Mouse (Mus musculus) lung, adult 10 weeks (tissue): ENCODE data around the gene Olfr320. TPM values are rescaled to one million over a fixed set of nuclear protein-coding genes. Genes with fewer than 3 reads are reported as not detected.

Source experiments
- polyA plus RNA-seq: library from polyadenylated mRNA; stranded (reverse); fragments of 350-450 nt; fragmentation: Illumina TruSeq; extraction: RNeasy Lipid Tissue Mini Kit (QIAGEN cat#74804); gene quantifications from one replicate; pipeline ENCODE4 v1.2.3, GENCODE M21; 2014; ENCODE audit warnings: low read depth, low replicate concordance; ENCODE audit not compliant: insufficient read depth

Olfr320 gene
- not detected for polyA plus RNA-seq

DNA sequence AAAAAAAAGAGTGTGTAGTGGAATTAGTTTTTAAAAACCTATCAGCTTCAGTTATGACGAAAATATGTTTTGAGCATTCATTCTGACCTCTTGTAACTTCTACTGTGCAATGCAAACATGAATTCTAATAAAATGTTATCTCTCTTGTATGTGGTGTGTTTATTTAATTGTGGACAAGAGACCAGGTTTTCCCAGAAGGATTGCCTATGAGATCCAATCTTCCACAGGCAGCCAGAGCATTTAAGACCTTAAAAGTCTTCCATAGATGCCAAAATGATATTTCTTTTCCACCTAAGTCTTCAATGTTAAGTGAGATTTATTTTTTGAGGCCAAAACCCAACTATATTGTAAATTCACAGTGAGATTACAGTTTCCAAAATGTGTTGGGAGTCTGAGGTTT, at the start of gene Olfr320:
Gene Olfr320 (plus strand): TSS at position 301 of the 400 bp plus-strand sequence.

DNA sequence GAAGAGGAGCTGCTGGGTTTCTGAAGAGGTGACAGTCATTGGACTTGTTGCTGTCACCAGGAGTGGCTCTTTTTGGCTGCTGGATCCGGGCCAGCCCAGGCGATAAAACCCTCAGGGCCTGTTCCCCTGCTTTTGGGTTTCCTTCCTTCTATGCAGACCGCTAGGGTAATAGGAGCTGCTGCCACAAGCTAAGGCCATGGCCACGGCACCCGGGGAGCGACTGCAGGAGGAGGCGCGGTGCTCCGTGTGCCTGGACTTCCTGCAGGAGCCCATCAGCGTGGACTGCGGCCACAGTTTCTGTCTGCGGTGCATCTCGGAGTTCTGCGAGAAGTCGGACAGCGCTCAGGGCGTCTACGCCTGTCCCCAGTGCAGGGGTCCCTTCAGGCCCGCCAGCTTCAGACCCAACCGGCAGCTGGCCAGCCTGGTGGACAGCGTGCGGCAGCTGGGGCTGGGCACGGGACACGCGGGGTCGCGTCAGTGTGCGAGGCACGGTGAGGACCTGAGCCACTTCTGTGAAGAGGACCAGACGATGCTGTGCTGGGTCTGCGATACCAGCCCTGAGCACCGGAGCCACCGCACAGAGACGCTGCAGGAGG, 40.5 kb upstream of the Olfr320 start, which contains the start of gene Trim58:
Gene Trim58 (plus strand): TSS at position 194 of the 596 bp plus-strand sequence.

DNA sequence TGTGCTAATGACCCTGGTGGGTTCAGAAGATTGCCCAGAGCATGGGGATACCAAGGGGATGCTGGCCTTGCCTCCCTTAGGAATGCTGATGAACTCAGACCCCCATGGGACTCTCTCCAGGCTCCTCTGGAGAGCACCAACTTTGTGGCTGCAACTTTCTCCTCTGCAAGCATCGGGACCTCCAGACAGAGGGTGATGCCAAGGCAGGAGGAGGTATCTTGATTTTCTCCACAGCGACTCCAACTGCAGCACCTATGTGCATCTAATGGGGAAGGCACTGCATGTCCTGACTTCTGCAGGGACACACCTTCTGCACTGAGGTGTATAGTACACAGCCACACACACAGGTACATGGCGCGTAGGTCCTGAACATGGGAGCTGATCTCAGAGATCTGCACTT, 22.3 kb upstream of the Olfr320 start, which contains the start of gene Olfr322:
Gene Olfr322 (plus strand): TSS at position 187 of the 400 bp plus-strand sequence.

DNA sequence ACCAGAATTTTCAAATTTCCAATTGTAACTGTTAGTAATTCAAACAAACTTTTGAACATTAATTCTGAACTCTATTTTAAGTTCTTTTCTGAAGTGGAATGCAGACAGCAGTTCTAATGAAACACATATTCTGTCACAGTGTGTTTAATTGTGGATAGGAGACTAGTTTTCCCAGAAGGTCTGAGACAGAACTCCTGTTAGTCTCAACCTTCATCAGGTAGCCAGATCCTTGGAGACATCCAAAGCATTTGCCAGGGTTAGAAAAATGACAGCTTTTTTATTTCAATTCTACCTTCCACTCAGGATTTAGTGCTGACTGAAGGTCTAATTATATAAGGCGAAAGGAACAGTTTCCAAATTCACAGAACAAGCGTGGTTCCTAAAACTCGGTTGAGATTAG, 18.0 kb downstream of the Olfr320 start, which contains the start of gene Olfr319:
Gene Olfr319 (plus strand): TSS at position 301 of the 400 bp plus-strand sequence.

DNA sequence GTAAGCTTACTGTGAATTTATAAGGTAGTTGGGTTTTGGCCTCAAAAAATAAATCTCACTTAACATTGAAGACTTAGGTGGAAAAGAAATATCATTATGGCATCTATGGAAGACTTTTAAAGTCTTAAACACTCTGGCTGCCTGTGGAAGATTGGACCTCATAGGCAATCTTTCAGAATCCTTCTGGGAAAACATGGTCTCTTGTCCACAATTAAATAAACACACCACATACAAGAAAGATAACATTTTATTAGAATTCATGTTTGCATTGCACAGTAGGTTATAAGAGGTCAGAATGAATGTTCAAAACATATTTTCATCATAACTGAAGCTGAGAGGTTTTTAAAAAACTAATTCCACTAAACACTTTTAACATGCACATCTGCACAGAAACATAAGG, 43.0 kb downstream of the Olfr320 start, which contains the start of gene Olfr318:
Gene Olfr318 (minus strand): TSS at position 101 of the 400 bp plus-strand sequence.

Other genes with a start within 250 kb of the Olfr320 start
- gene Gm12253, start 248.5 kb upstream of the Olfr320 start, polyA plus RNA-seq = not detected
- gene Lypd9, start 228.2 kb upstream of the Olfr320 start, polyA plus RNA-seq = not detected
- not detected for gene Olfr30, start 218.8 kb upstream of the Olfr320 start, polyA plus RNA-seq
- not detected for gene Olfr332, start 188.5 kb upstream of the Olfr320 start, polyA plus RNA-seq
- gene Olfr331, start 178.5 kb upstream of the Olfr320 start, polyA plus RNA-seq = not detected
- not detected for gene Olfr330, start 146.3 kb upstream of the Olfr320 start, polyA plus RNA-seq
- gene Olfr329-ps, start 134.7 kb upstream of the Olfr320 start, polyA plus RNA-seq = not detected
- not detected for gene Olfr328, start 125.5 kb upstream of the Olfr320 start, polyA plus RNA-seq
- gene Olfr224, start 110.5 kb upstream of the Olfr320 start, polyA plus RNA-seq = not detected
- not detected for gene Olfr325, start 103.4 kb upstream of the Olfr320 start, polyA plus RNA-seq
- not detected for gene Olfr324, start 86.0 kb upstream of the Olfr320 start, polyA plus RNA-seq
- gene 2210407C18Rik, start 65.0 kb upstream of the Olfr320 start, polyA plus RNA-seq = not detected
- gene Olfr323, start 50.6 kb upstream of the Olfr320 start, polyA plus RNA-seq = not detected
- not detected for gene Trim58, start 40.6 kb upstream of the Olfr320 start, polyA plus RNA-seq
- gene Olfr322, start 22.3 kb upstream of the Olfr320 start, polyA plus RNA-seq = not detected
- not detected for gene Olfr319, start 18.1 kb downstream of the Olfr320 start, polyA plus RNA-seq
- gene Olfr318, start 42.9 kb downstream of the Olfr320 start, polyA plus RNA-seq = not detected
- gene Olfr317, start 58.1 kb downstream of the Olfr320 start, polyA plus RNA-seq = not detected
- gene Olfr316, start 71.6 kb downstream of the Olfr320 start, polyA plus RNA-seq = not detected
- gene Olfr315, start 92.1 kb downstream of the Olfr320 start, polyA plus RNA-seq = not detected
- not detected for gene Olfr314, start 101.9 kb downstream of the Olfr320 start, polyA plus RNA-seq
- gene Fam183b, start 120.9 kb downstream of the Olfr320 start, polyA plus RNA-seq = 84.0 TPM
- gene Olfr313, start 133.9 kb downstream of the Olfr320 start, polyA plus RNA-seq = not detected
- not detected for gene Olfr312, start 148.1 kb downstream of the Olfr320 start, polyA plus RNA-seq
- gene Olfr311, start 158.2 kb downstream of the Olfr320 start, polyA plus RNA-seq = not detected
- 3.1 TPM for gene Gm12258, start 166.1 kb downstream of the Olfr320 start, polyA plus RNA-seq
- gene 2810021J22Rik, start 186.1 kb downstream of the Olfr320 start, polyA plus RNA-seq = 1.4 TPM
- gene Zfp39, start 223.1 kb downstream of the Olfr320 start, polyA plus RNA-seq = 2.5 TPM
- gene Btnl10, start 236.8 kb downstream of the Olfr320 start, polyA plus RNA-seq = not detected